Mouse (Mus musculus) testis, adult 2 months (tissue): ENCODE results near the gene Fbn1. TPM values are rescaled to one million over a fixed set of nuclear protein-coding genes. Genes with fewer than 3 reads are reported as not detected.

Experiments used
- H3K27ac ChIP-seq: fragments of 200-500 bp; 2 replicates; pipeline ENCODE4 v1.5.1; 2012; ENCODE audit warnings: low read depth, low read length; ENCODE audit not compliant: control insufficient read depth, insufficient read depth
- H3K27me3 ChIP-seq: fragments of 200-500 bp; 2 replicates; pipeline ENCODE4 v1.6.1; 2012; ENCODE audit warnings: mild to moderate bottlenecking, low read length, moderate library complexity; ENCODE audit not compliant: control insufficient read depth, insufficient read depth
- H3K36me3 ChIP-seq: fragments of 200-500 bp; 2 replicates; pipeline ENCODE4 v1.6.1; 2012; ENCODE audit warnings: mild to moderate bottlenecking, low read length; ENCODE audit not compliant: control insufficient read depth, insufficient read depth
- H3K4me1 ChIP-seq: fragments of 200-500 bp; 2 replicates; pipeline ENCODE4 v1.6.1; 2012; ENCODE audit warnings: low read length; ENCODE audit not compliant: control insufficient read depth, insufficient read depth
- H3K4me3 ChIP-seq: fragments of 200-500 bp; 2 replicates; pipeline ENCODE4 v1.5.1; 2012; ENCODE audit warnings: low read depth, mild to moderate bottlenecking, low read length, moderate library complexity, mixed read lengths; ENCODE audit not compliant: control insufficient read depth
- CTCF ChIP-seq: fragments of 200-500 bp; IDR thresholded peaks from 2 replicates; pipeline ENCODE4 v1.5.1; 2012; ENCODE audit warnings: low read depth, mild to moderate bottlenecking, inconsistent platforms, low read length, moderate library complexity; ENCODE audit not compliant: control insufficient read depth, insufficient read depth, insufficient replicate concordance
- POLR2A ChIP-seq: fragments of 200-500 bp; IDR thresholded peaks from 2 replicates; pipeline ENCODE4 v1.6.1; 2012; ENCODE audit warnings: low read depth, mild to moderate bottlenecking, inconsistent platforms, low read length, moderate library complexity; ENCODE audit not compliant: control insufficient read depth
- polyA plus RNA-seq: library from polyadenylated mRNA; depleted of rRNA; stranded (reverse); fragments of >200 nt; gene quantifications from 2 replicates; pipeline ENCODE4 v1.2.3, GENCODE M21; 2012

Gene Fbn1
- polyA plus RNA-seq, 1 experiment, result 1.1 TPM

- H3K27ac ChIP-seq, result no peak overlapping the region
- no peak for TF ChIP-seq POLR2A
- TF ChIP-seq CTCF, result no peak
Observed at GRCm38 (mm10) chr2:125263753-125264152, 244.0 kb downstream of the Fbn1 start.

GRCm38 (mm10) chr2:125263056-125263455 lies 244.7 kb downstream of the Fbn1 start:
- TF ChIP-seq CTCF, result no peak
- TF ChIP-seq POLR2A, result no peak
- Histone ChIP-seq H3K4me1 (no peaks in the 10 kb centered on the region), H3K27ac (no peak overlapping the region), H3K36me3 (no peaks in the 10 kb centered on the region), H3K4me3 (no peak overlapping the region), H3K27me3 (no peaks in the 10 kb centered on the region)

More at GRCm38 (mm10) chr2:125263753-125264152, 244.0 kb downstream of the Fbn1 start:
- Histone ChIP-seq H3K36me3 (no peaks in the 10 kb centered on the region), H3K4me3 (no peak overlapping the region), H3K27me3 (no peaks in the 10 kb centered on the region), H3K4me1 (no peaks in the 10 kb centered on the region)

- no peak for TF ChIP-seq POLR2A
- no peak for TF ChIP-seq CTCF
- Histone ChIP-seq H3K36me3 (no peaks in the 10 kb centered on the region), H3K27ac (no peak overlapping the region), H3K4me1 (no peaks in the 10 kb centered on the region), H3K27me3 (no peaks in the 10 kb centered on the region), H3K4me3 (no peak overlapping the region)
Observed at GRCm38 (mm10) chr2:125260326-125260725, 247.5 kb downstream of the Fbn1 start.

GRCm38 (mm10) chr2:125259230-125260120 lies 248.3 kb downstream of the Fbn1 start:
- no peak for TF ChIP-seq POLR2A
- no peak for TF ChIP-seq CTCF
- no peaks in the 10 kb centered on the region for H3K36me3 ChIP-seq

GRCm38 (mm10) chr2:125255886-125256285 lies 251.9 kb downstream of the Fbn1 start:
- Histone ChIP-seq H3K4me1 (no peaks in the 10 kb centered on the region), H3K27ac (no peak overlapping the region), H3K4me3 (no peak overlapping the region), H3K27me3 (no peaks in the 10 kb centered on the region), H3K36me3 (peaks cover 2% of the 10 kb centered on the region)
- no peak for TF ChIP-seq POLR2A
- no peak for TF ChIP-seq CTCF

More at GRCm38 (mm10) chr2:125259230-125260120, 248.3 kb downstream of the Fbn1 start:
- Histone ChIP-seq H3K27me3 (no peaks in the 10 kb centered on the region), H3K4me1 (no peaks in the 10 kb centered on the region), H3K4me3 (no peak overlapping the region), H3K27ac (no peak overlapping the region)

GRCm38 (mm10) chr2:125254630-125255029 lies 253.2 kb downstream of the Fbn1 start:
- no peaks in the 10 kb centered on the region for H3K4me1 ChIP-seq
- TF ChIP-seq POLR2A (no peak), CTCF (no peak)
- H3K36me3 ChIP-seq, result peaks cover 2% of the 10 kb centered on the region
- H3K27ac ChIP-seq, result no peak overlapping the region
- no peak overlapping the region for H3K4me3 ChIP-seq
- H3K27me3 ChIP-seq, result no peaks in the 10 kb centered on the region

- no peak for TF ChIP-seq POLR2A
- no peak for TF ChIP-seq CTCF
- no peaks in the 10 kb centered on the region for H3K4me1 ChIP-seq
- no peaks in the 10 kb centered on the region for H3K27me3 ChIP-seq
- no peak overlapping the region for H3K4me3 ChIP-seq
- H3K36me3 ChIP-seq, result peaks cover 2% of the 10 kb centered on the region
- no peak overlapping the region for H3K27ac ChIP-seq
Observed at GRCm38 (mm10) chr2:125253699-125254098, 254.1 kb downstream of the Fbn1 start.
